Mouse (Mus musculus): ENCODE measurements at regions not wholly inside any gene's neighbourhood (a gene's known extent, or its start where the extent isn't known, plus 50 kb on each side); places are given as distances from the start of the nearest gene placed in this dataset.

- TF ChIP-seq CTCF (IDR thresholded peaks at IDR 0.05; ENCODE audit: control insufficient read depth, insufficient read depth, low read length), result no peak
- TF ChIP-seq POLR2A (IDR thresholded peaks at IDR 0.05; ENCODE audit: borderline replicate concordance, control insufficient read depth, low read depth, low read length), result no peak
Measured at GRCm38 (mm10) chr10:68978115-68978514, 173.1 kb upstream of the Rhobtb1 start.

All from bone marrow, adult 2 months (tissue).